Mouse (Mus musculus): ENCODE data around the gene Tcp11l2. TPM values are rescaled to one million over a fixed set of nuclear protein-coding genes. Genes with fewer than 3 reads are reported as not detected.

The Tcp11l2 gene
- polyA plus RNA-seq, 1 experiment from 2014 or later = 23.2 TPM

GRCm38 (mm10) chr10:84585294-84585650, 8.8 kb downstream of the Tcp11l2 start:
- Histone ChIP-seq H3K36me3 (0 out of 2 replicates have a peak, but pooled peaks cover 4% of the 10 kb centered on the region), H3K27ac (no peak overlapping the region), H3K27me3 (replicated peaks) (no peaks in the 10 kb centered on the region), H3K4me2 (replicated peaks) (no peak overlapping the region), H3K9ac (no peak overlapping the region), H3K4me1 (no peaks in the 10 kb centered on the region), H3K9me3 (no peaks in the 10 kb centered on the region), H3K4me3 (no peak overlapping the region)
- no peak for ATAC-seq (ENCODE audit: low FRiP score, low read depth)
- WGBS = 82% methylated on average over 2 of the region's 2 CpGs

GRCm38 (mm10) chr10:84590956-84591355, 14.5 kb downstream of the Tcp11l2 start:
- Histone ChIP-seq H3K9me3 (no peaks in the 10 kb centered on the region), H3K27me3 (replicated peaks) (no peaks in the 10 kb centered on the region), H3K9ac (no peak overlapping the region), H3K4me2 (replicated peaks) (no peak overlapping the region), H3K4me1 (no peaks in the 10 kb centered on the region), H3K27ac (no peak overlapping the region), H3K4me3 (no peak overlapping the region), H3K36me3 (peaks cover 6% of the 10 kb centered on the region; the same call in 1 of the 2 replicates)
- no peak for ATAC-seq (ENCODE audit: low FRiP score, low read depth)
- 86% methylated on average over 14 of the region's 14 CpGs for WGBS

- H3K4me1 ChIP-seq = no peaks in the 10 kb centered on the region
- 87% methylated on average over 2 of the region's 2 CpGs for WGBS
- peaks cover 6% of the 10 kb centered on the region; the same call in 1 of the 2 replicates for H3K36me3 ChIP-seq
- H3K27me3 ChIP-seq (replicated peaks) = no peaks in the 10 kb centered on the region
- H3K9ac ChIP-seq = no peak overlapping the region
- no peak overlapping the region for H3K4me2 ChIP-seq (replicated peaks)
- H3K9me3 ChIP-seq = no peaks in the 10 kb centered on the region
- no peak for ATAC-seq (ENCODE audit: low FRiP score, low read depth)
- H3K27ac ChIP-seq = no peak overlapping the region
- no peak overlapping the region for H3K4me3 ChIP-seq
Observed at GRCm38 (mm10) chr10:84591640-84592148, 15.3 kb downstream of the Tcp11l2 start.

DNA sequence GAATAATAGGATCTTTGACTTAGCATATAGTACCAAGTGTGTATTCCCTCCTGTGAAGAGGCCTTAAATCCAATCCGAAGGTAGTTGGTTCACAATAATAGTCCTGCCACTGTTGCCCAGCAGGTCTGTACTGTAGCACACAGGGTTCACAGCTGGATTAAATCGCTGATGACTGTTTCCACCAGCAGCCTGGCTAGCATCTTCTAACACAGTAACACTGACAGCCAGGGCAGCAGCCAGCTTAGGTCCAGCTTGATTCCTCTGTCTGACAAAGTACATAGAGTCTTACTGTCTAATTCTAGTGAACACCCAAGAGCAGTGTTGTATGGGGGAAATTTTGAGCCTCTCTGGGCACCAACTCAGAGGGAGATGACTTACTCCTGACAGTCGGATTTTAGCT, 16.3 kb downstream of the Tcp11l2 start:
- Histone ChIP-seq H3K36me3 (peaks cover 6% of the 10 kb centered on the region; the same call in 1 of the 2 replicates), H3K9me3 (no peaks in the 10 kb centered on the region), H3K4me3 (no peak overlapping the region), H3K27ac (no peak overlapping the region), H3K9ac (no peak overlapping the region), H3K4me2 (replicated peaks) (no peak overlapping the region), H3K4me1 (no peaks in the 10 kb centered on the region), H3K27me3 (replicated peaks) (no peaks in the 10 kb centered on the region)
- 59% methylated on average over 3 of the region's 3 CpGs for WGBS
- no peak for ATAC-seq (ENCODE audit: low FRiP score, low read depth)

- ATAC-seq (ENCODE audit: low FRiP score, low read depth) = no peak
- Histone ChIP-seq H3K27ac (no peak overlapping the region), H3K4me3 (no peak overlapping the region), H3K36me3 (no peaks in the 10 kb centered on the region), H3K9me3 (no peaks in the 10 kb centered on the region), H3K9ac (no peak overlapping the region), H3K4me1 (no peaks in the 10 kb centered on the region), H3K27me3 (replicated peaks) (no peaks in the 10 kb centered on the region), H3K4me2 (replicated peaks) (no peak overlapping the region)
- 70% methylated on average over 3 of the region's 3 CpGs for WGBS
Observed at GRCm38 (mm10) chr10:84597127-84597785, 20.8 kb downstream of the Tcp11l2 start.

GRCm38 (mm10) chr10:84598172-84598571, 21.7 kb downstream of the Tcp11l2 start:
- Histone ChIP-seq H3K36me3 (no peaks in the 10 kb centered on the region), H3K9ac (no peak overlapping the region), H3K27ac (no peak overlapping the region), H3K4me1 (no peaks in the 10 kb centered on the region), H3K4me2 (replicated peaks) (no peak overlapping the region), H3K9me3 (no peaks in the 10 kb centered on the region), H3K4me3 (no peak overlapping the region), H3K27me3 (replicated peaks) (no peaks in the 10 kb centered on the region)
- ATAC-seq (ENCODE audit: low FRiP score, low read depth) = no peak
- WGBS = 35% methylated on average over 1 of the region's 1 CpGs

DNA sequence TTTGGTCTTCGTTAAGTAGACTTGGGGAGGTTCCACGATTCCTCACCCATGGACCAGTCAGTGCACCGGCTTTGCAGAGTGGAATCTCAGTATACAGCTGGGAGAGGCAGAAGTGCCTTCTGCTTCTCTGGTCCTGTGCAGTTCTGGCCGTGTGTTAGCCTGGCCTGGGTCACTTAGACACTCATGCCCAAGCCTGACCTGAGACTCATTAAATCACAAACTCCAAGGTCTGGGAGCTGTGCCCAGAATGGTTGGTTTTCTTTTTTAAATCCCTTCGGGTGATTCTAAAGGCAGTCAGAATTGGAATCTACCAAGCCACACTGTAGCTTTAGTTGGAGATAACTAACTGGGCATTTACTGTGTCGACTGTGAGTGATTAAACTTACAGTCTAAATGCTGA, 23.7 kb downstream of the Tcp11l2 start:
- Histone ChIP-seq H3K27me3 (replicated peaks) (no peaks in the 10 kb centered on the region), H3K4me3 (no peak overlapping the region)
- WGBS = 90% methylated on average over 6 of the region's 6 CpGs

DNA sequence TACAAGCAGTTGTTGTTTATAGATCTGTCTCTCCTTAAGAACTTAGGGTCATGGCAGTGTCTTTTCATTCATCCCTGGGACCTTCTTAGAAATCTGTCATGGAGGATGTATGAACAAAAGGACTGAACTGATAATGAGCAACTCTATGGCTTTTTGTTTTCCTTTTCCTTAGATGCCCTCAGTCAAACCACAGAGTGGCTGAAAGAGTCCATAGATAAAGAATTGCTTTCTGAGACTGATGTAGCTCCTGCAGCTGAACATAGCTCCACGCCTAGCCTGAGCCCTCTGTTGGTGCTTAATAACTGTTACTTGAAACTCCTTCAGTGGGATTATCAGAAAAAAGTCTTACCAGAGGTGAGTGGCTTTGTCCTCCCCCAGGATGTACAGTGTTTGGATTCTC, 27.9 kb downstream of the Tcp11l2 start:
- no peaks in the 10 kb centered on the region for H3K4me1 ChIP-seq
- 56% methylated on average over 1 of the region's 1 CpGs for WGBS
- H3K4me3 ChIP-seq = no peak overlapping the region
- ATAC-seq (ENCODE audit: low FRiP score, low read depth) = no peak
- no peak overlapping the region for H3K9ac ChIP-seq
- H3K27ac ChIP-seq = no peak overlapping the region
- no peaks in the 10 kb centered on the region for H3K9me3 ChIP-seq
- H3K4me2 ChIP-seq (replicated peaks) = no peak overlapping the region
- H3K36me3 ChIP-seq = no peaks in the 10 kb centered on the region
- H3K27me3 ChIP-seq (replicated peaks) = no peaks in the 10 kb centered on the region

More for the DNA sequence above, 23.7 kb downstream of the Tcp11l2 start:
- Histone ChIP-seq H3K36me3 (no peaks in the 10 kb centered on the region), H3K4me1 (no peaks in the 10 kb centered on the region), H3K9me3 (no peaks in the 10 kb centered on the region), H3K9ac (no peak overlapping the region), H3K27ac (no peak overlapping the region), H3K4me2 (replicated peaks) (no peak overlapping the region)
- no peak for ATAC-seq (ENCODE audit: low FRiP score, low read depth)

GRCm38 (mm10) chr10:84608361-84608760, 31.9 kb downstream of the Tcp11l2 start:
- H3K9me3 ChIP-seq = no peaks in the 10 kb centered on the region
- 93% methylated on average over 3 of the region's 3 CpGs for WGBS

DNA sequence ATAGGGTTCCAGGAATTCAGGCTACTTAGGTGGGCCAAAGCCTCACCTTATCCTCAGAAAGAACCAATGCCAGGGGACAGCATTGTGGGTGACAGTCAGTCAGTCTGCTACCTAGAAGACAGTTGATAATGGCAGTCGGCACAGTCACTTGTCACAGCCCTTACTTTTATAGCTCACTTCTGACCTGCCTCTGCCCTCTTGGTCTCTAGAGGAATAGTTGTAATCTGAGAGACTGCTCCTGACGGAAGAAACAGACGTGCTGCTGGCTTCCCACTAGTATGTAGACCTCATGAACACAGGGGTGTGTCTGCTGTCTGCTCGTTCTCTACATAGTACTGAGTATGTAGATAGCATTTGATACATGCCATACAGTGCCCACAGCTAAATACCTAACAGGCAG, 33.9 kb downstream of the Tcp11l2 start:
- Histone ChIP-seq H3K9ac (no peak overlapping the region), H3K27me3 (replicated peaks) (no peaks in the 10 kb centered on the region), H3K4me2 (replicated peaks) (no peak overlapping the region), H3K27ac (no peak overlapping the region), H3K4me1 (no peaks in the 10 kb centered on the region), H3K9me3 (no peaks in the 10 kb centered on the region), H3K4me3 (no peak overlapping the region), H3K36me3 (no peaks in the 10 kb centered on the region)
- 34% methylated on average over 4 of the region's 4 CpGs for WGBS
- no peak for ATAC-seq (ENCODE audit: low FRiP score, low read depth)

More at GRCm38 (mm10) chr10:84608361-84608760, 31.9 kb downstream of the Tcp11l2 start:
- Histone ChIP-seq H3K27me3 (replicated peaks) (no peaks in the 10 kb centered on the region), H3K27ac (no peak overlapping the region), H3K4me3 (no peak overlapping the region), H3K4me2 (replicated peaks) (no peak overlapping the region), H3K4me1 (no peaks in the 10 kb centered on the region), H3K36me3 (no peaks in the 10 kb centered on the region), H3K9ac (no peak overlapping the region)
- ATAC-seq (ENCODE audit: low FRiP score, low read depth) = no peak

GRCm38 (mm10) chr10:84610783-84611182, 34.4 kb downstream of the Tcp11l2 start:
- no peaks in the 10 kb centered on the region for H3K27me3 ChIP-seq (replicated peaks)
- no peak overlapping the region for H3K4me3 ChIP-seq
- H3K4me2 ChIP-seq (replicated peaks) = no peak overlapping the region
- H3K9me3 ChIP-seq = no peaks in the 10 kb centered on the region
- no peak for ATAC-seq (ENCODE audit: low FRiP score, low read depth)
- no peak overlapping the region for H3K27ac ChIP-seq
- 86% methylated on average over 3 of the region's 3 CpGs for WGBS
- no peaks in the 10 kb centered on the region for H3K36me3 ChIP-seq
- H3K4me1 ChIP-seq = no peaks in the 10 kb centered on the region
- no peak overlapping the region for H3K9ac ChIP-seq

DNA sequence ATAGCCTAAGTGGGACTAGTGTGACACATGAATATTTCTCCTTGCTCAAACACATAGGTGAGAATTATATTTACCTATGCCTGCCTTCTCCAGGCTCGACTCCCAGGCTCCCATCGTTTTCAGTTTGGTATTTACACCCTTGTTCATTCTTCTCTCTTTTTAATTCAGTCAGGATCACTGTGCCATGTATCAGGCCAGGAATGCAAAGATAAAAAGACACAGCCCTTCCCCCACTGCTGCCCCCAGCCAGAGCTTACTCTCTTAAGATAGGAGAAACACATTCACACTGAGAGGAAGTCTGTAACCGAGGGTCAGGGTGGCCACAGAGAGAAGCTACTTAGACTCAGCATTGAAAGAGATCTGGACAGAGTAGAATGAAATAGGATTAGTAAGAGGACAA, 35.2 kb downstream of the Tcp11l2 start:
- no peak overlapping the region for H3K27ac ChIP-seq
- H3K27me3 ChIP-seq (replicated peaks) = no peaks in the 10 kb centered on the region
- whole genome bisulfite sequencing = 71% methylated on average over 3 of the region's 3 CpGs
- H3K4me2 ChIP-seq (replicated peaks) = no peak overlapping the region
- no peaks in the 10 kb centered on the region for H3K4me1 ChIP-seq
- no peaks in the 10 kb centered on the region for H3K36me3 ChIP-seq
- H3K9ac ChIP-seq = no peak overlapping the region
- H3K9me3 ChIP-seq = no peaks in the 10 kb centered on the region
- ATAC-seq (ENCODE audit: low FRiP score, low read depth) = no peak
- no peak overlapping the region for H3K4me3 ChIP-seq

GRCm38 (mm10) chr10:84612281-84612680, 35.9 kb downstream of the Tcp11l2 start:
- 93% methylated on average over 2 of the region's 2 CpGs for WGBS
- Histone ChIP-seq H3K9ac (no peak overlapping the region), H3K4me2 (replicated peaks) (no peak overlapping the region), H3K27ac (no peak overlapping the region), H3K9me3 (no peaks in the 10 kb centered on the region), H3K4me1 (no peaks in the 10 kb centered on the region), H3K27me3 (replicated peaks) (no peaks in the 10 kb centered on the region), H3K36me3 (no peaks in the 10 kb centered on the region), H3K4me3 (no peak overlapping the region)
- ATAC-seq (ENCODE audit: low FRiP score, low read depth) = no peak
